Mouse (Mus musculus) liver, adult 2 months (tissue): ENCODE measurements around the gene Frrs1l. TPM values are rescaled to one million over a fixed set of nuclear protein-coding genes. Genes with fewer than 3 reads are reported as not detected.
A peak's percentile ranks its signal among the peaks of the same experiment; 100 is the strongest.

Source experiments
- DNase-seq: peaks from one replicate; pipeline ENCODE4 v3.0.0-alpha.2; 2011; ENCODE audit warnings: low read depth, low spot score; ENCODE audit errors: extremely low read depth
- H3K27ac ChIP-seq: fragments of 200-500 bp; replicated peaks from 2 replicates; pipeline ENCODE4 v1.5.1; 2012; ENCODE audit warnings: low read depth, mild to moderate bottlenecking, control low read depth, inconsistent platforms, low read length; ENCODE audit not compliant: insufficient read depth
- H3K27me3 ChIP-seq: fragments of 200-500 bp; 2 replicates; pipeline ENCODE4 v1.6.1; 2012; ENCODE audit warnings: mild to moderate bottlenecking, moderate library complexity, low read length, inconsistent platforms; ENCODE audit not compliant: control insufficient read depth, insufficient read depth
- H3K36me3 ChIP-seq: fragments of 200-500 bp; 2 replicates; pipeline ENCODE4 v1.6.1; 2012; ENCODE audit warnings: low read length, inconsistent platforms; ENCODE audit not compliant: control insufficient read depth, insufficient read depth
- H3K4me1 ChIP-seq: fragments of 200-500 bp; 2 replicates; pipeline ENCODE4 v1.6.1; 2011; ENCODE audit warnings: low read length; ENCODE audit not compliant: control insufficient read depth, insufficient read depth
- H3K4me3 ChIP-seq: fragments of 200-500 bp; 2 replicates; pipeline ENCODE4 v1.5.1; 2011; ENCODE audit warnings: low read depth, mild to moderate bottlenecking, control low read depth, low read length, moderate library complexity; ENCODE audit not compliant: insufficient read depth
- H3K79me2 ChIP-seq: fragments of 200-500 bp; 2 replicates; pipeline ENCODE4 v1.6.1; 2012; ENCODE audit warnings: inconsistent platforms, mild to moderate bottlenecking, low read length, moderate library complexity; ENCODE audit not compliant: control insufficient read depth, insufficient read depth
- H3K9ac ChIP-seq: fragments of 200-500 bp; 2 replicates; pipeline ENCODE4 v1.6.1; 2012; ENCODE audit warnings: low read depth, mild to moderate bottlenecking, control low read depth, inconsistent platforms, low read length
- CTCF ChIP-seq: fragments of 200-500 bp; IDR thresholded peaks from 2 replicates; pipeline ENCODE4 v1.5.1; 2011; ENCODE audit warnings: low read depth, low read length, control low read depth
- POLR2A ChIP-seq: fragments of 200-500 bp; IDR thresholded peaks from 2 replicates; pipeline ENCODE4 v1.6.1; 2011; ENCODE audit warnings: low read length, control low read depth; ENCODE audit not compliant: insufficient read depth; ENCODE audit errors: extremely low read depth
- WGBS: fragments of 180-500 bp; shearing (Covaris S2); methylation state at CpG from one replicate; pipeline ENCODE4 v1.1.7; 2018; 5-methylcytosine and 5-hydroxymethylcytosine counted together
- polyA plus RNA-seq: library from polyadenylated mRNA; depleted of rRNA; stranded (reverse); fragments of >200 nt; gene quantifications from 2 replicates; pipeline ENCODE4 v1.2.3, GENCODE M21; 2012
- total RNA-seq: library from RNA; depleted of rRNA; stranded (reverse); fragments of >200 nt; gene quantifications from 2 replicates; pipeline ENCODE4 v1.2.3, GENCODE M21; 2014

Frrs1l gene
- total and polyA plus RNA-seq, 2 experiments = not detected

GRCm38 (mm10) chr4:56926971-56927370 lies 63.2 kb downstream of the Frrs1l start:
- H3K27ac ChIP-seq = no peak overlapping the region
- TF ChIP-seq CTCF (no peak), POLR2A (no peak)
- H3K36me3 ChIP-seq = peaks cover 36% of the 10 kb centered on the region
- H3K79me2 ChIP-seq = peaks cover 5% of the 10 kb centered on the region; the same call in 1 of the 2 replicates
- peak; percentile 52 for DNase-seq
- peaks cover 2% of the 10 kb centered on the region; the same call in 1 of the 2 replicates for H3K4me1 ChIP-seq
- H3K27me3 ChIP-seq = no peaks in the 10 kb centered on the region
- H3K9ac ChIP-seq = no peak overlapping the region
- H3K4me3 ChIP-seq = no peak overlapping the region
- 70% methylated on average over 4 of the region's 4 CpGs for WGBS

GRCm38 (mm10) chr4:56922229-56922628 lies 68.0 kb downstream of the Frrs1l start:
- Histone ChIP-seq H3K27ac (no peak overlapping the region), H3K9ac (no peak overlapping the region), H3K79me2 (no peaks in the 10 kb centered on the region), H3K27me3 (no peaks in the 10 kb centered on the region), H3K4me3 (no peak overlapping the region), H3K4me1 (no peaks in the 10 kb centered on the region), H3K36me3 (peaks cover 42% of the 10 kb centered on the region)
- DNase-seq = no peak
- TF ChIP-seq POLR2A (no peak), CTCF (no peak)
- 97% methylated on average over 11 of the region's 11 CpGs for WGBS

- TF ChIP-seq POLR2A = no peak
- TF ChIP-seq CTCF = no peak
- Histone ChIP-seq H3K79me2 (no peaks in the 10 kb centered on the region), H3K36me3 (peaks cover 51% of the 10 kb centered on the region), H3K27me3 (no peaks in the 10 kb centered on the region), H3K4me3 (no peak overlapping the region), H3K9ac (no peak overlapping the region), H3K27ac (no peak overlapping the region), H3K4me1 (no peaks in the 10 kb centered on the region)
- 88% methylated on average over 15 of the region's 15 CpGs for WGBS
- DNase-seq = no peak
These were observed 74.4 kb downstream of the Frrs1l start for GRCm38 (mm10) chr4:56915732-56916325.

- TF ChIP-seq CTCF = no peak
- no peak for TF ChIP-seq POLR2A
- H3K4me1 ChIP-seq = no peaks in the 10 kb centered on the region
- H3K27ac ChIP-seq = no peak overlapping the region
- H3K9ac ChIP-seq = no peak overlapping the region
- H3K36me3 ChIP-seq = peaks cover 59% of the 10 kb centered on the region
- no peaks in the 10 kb centered on the region for H3K27me3 ChIP-seq
- DNase-seq = no peak
- 100% methylated on average over 1 of the region's 1 CpGs for WGBS
- no peak overlapping the region for H3K4me3 ChIP-seq
- no peaks in the 10 kb centered on the region for H3K79me2 ChIP-seq
These were observed 75.4 kb downstream of the Frrs1l start for GRCm38 (mm10) chr4:56914761-56915160.

- Histone ChIP-seq H3K27me3 (no peaks in the 10 kb centered on the region), H3K9ac (no peak overlapping the region), H3K27ac (no peak overlapping the region), H3K79me2 (no peaks in the 10 kb centered on the region), H3K4me1 (no peaks in the 10 kb centered on the region), H3K4me3 (no peak overlapping the region), H3K36me3 (peaks cover 63% of the 10 kb centered on the region)
- WGBS = 94% methylated on average over 6 of the region's 6 CpGs
- TF ChIP-seq POLR2A (no peak), CTCF (no peak)
- no peak for DNase-seq
These were observed 75.9 kb downstream of the Frrs1l start for GRCm38 (mm10) chr4:56914338-56914737.

- Histone ChIP-seq H3K4me3 (no peak overlapping the region), H3K9ac (no peak overlapping the region), H3K79me2 (no peaks in the 10 kb centered on the region), H3K4me1 (no peaks in the 10 kb centered on the region), H3K27ac (no peak overlapping the region), H3K27me3 (no peaks in the 10 kb centered on the region), H3K36me3 (peaks cover 66% of the 10 kb centered on the region)
- WGBS = 97% methylated on average over 7 of the region's 7 CpGs
- TF ChIP-seq POLR2A (no peak), CTCF (no peak)
- no peak for DNase-seq
These were observed 77.7 kb downstream of the Frrs1l start for GRCm38 (mm10) chr4:56912382-56913001.
